Mouse (Mus musculus): ENCODE data around the gene Psmd9. TPM values are rescaled to one million over a fixed set of nuclear protein-coding genes. Genes with fewer than 3 reads are reported as not detected.

Gene Psmd9
- polyA plus RNA-seq, 1 experiment from 2014 or later = 67.6 TPM

GRCm38 (mm10) chr5:123277342-123277701, 108.1 kb downstream of the Psmd9 start:
- ATAC-seq (ENCODE audit: insufficient read depth, low FRiP score, low read depth) = no peak
- 47% methylated on average over 7 of the region's 7 CpGs for WGBS

GRCm38 (mm10) chr5:123277704-123278103, 108.5 kb downstream of the Psmd9 start:
- Histone ChIP-seq H3K27ac (no peak overlapping the region), H3K4me3 (replicated peaks) (no peak overlapping the region), H3K4me2 (no peak overlapping the region), H3K36me3 (no peaks in the 10 kb centered on the region), H3K4me1 (0 out of 2 replicates have a peak, but pooled peaks cover 3% of the 10 kb centered on the region), H3K27me3 (replicated peaks) (no peaks in the 10 kb centered on the region), H3K9ac (no peak overlapping the region), H3K9me3 (no peaks in the 10 kb centered on the region)
- ATAC-seq (ENCODE audit: insufficient read depth, low FRiP score, low read depth) = no peak
- WGBS = 76% methylated on average over 4 of the region's 4 CpGs

More at GRCm38 (mm10) chr5:123277342-123277701, 108.1 kb downstream of the Psmd9 start:
- Histone ChIP-seq H3K27ac (no peak overlapping the region), H3K9ac (no peak overlapping the region), H3K27me3 (replicated peaks) (no peaks in the 10 kb centered on the region), H3K4me2 (no peak overlapping the region), H3K4me1 (0 out of 2 replicates have a peak, but pooled peaks cover 3% of the 10 kb centered on the region), H3K9me3 (no peaks in the 10 kb centered on the region), H3K36me3 (no peaks in the 10 kb centered on the region), H3K4me3 (replicated peaks) (no peak overlapping the region)

- Histone ChIP-seq H3K36me3 (no peaks in the 10 kb centered on the region), H3K4me1 (0 out of 2 replicates have a peak, but pooled peaks cover 3% of the 10 kb centered on the region), H3K4me2 (no peak overlapping the region), H3K4me3 (replicated peaks) (no peak overlapping the region), H3K27me3 (replicated peaks) (no peaks in the 10 kb centered on the region), H3K27ac (no peak overlapping the region), H3K9me3 (no peaks in the 10 kb centered on the region), H3K9ac (no peak overlapping the region)
- 87% methylated on average over 4 of the region's 4 CpGs for WGBS
- ATAC-seq (ENCODE audit: insufficient read depth, low FRiP score, low read depth) = no peak
These were observed 110.0 kb downstream of the Psmd9 start for GRCm38 (mm10) chr5:123279248-123279647.

- Histone ChIP-seq H3K27me3 (replicated peaks) (no peaks in the 10 kb centered on the region), H3K4me3 (replicated peaks) (no peak overlapping the region), H3K4me2 (no peak overlapping the region), H3K9me3 (no peaks in the 10 kb centered on the region), H3K27ac (no peak overlapping the region), H3K4me1 (0 out of 2 replicates have a peak, but pooled peaks cover 3% of the 10 kb centered on the region), H3K36me3 (no peaks in the 10 kb centered on the region), H3K9ac (no peak overlapping the region)
- no peak for ATAC-seq (ENCODE audit: insufficient read depth, low FRiP score, low read depth)
- 70% methylated on average over 9 of the region's 9 CpGs for WGBS
These were observed 112.3 kb downstream of the Psmd9 start for GRCm38 (mm10) chr5:123281336-123282136.

GRCm38 (mm10) chr5:123285174-123285573, 116.0 kb downstream of the Psmd9 start:
- Histone ChIP-seq H3K9me3 (no peaks in the 10 kb centered on the region), H3K27ac (no peak overlapping the region), H3K4me2 (no peak overlapping the region), H3K4me3 (replicated peaks) (no peak overlapping the region), H3K4me1 (no peaks in the 10 kb centered on the region), H3K27me3 (replicated peaks) (no peaks in the 10 kb centered on the region), H3K36me3 (no peaks in the 10 kb centered on the region), H3K9ac (no peak overlapping the region)
- ATAC-seq (ENCODE audit: insufficient read depth, low FRiP score, low read depth) = no peak
- 37% methylated on average over 8 of the region's 8 CpGs for WGBS

- Histone ChIP-seq H3K27me3 (replicated peaks) (no peaks in the 10 kb centered on the region), H3K4me2 (no peak overlapping the region), H3K4me3 (replicated peaks) (no peak overlapping the region), H3K9ac (no peak overlapping the region), H3K36me3 (no peaks in the 10 kb centered on the region), H3K27ac (no peak overlapping the region), H3K4me1 (no peaks in the 10 kb centered on the region), H3K9me3 (no peaks in the 10 kb centered on the region)
- 85% methylated on average over 5 of the region's 5 CpGs for WGBS
- no peak for ATAC-seq (ENCODE audit: insufficient read depth, low FRiP score, low read depth)
These were observed 118.9 kb downstream of the Psmd9 start for GRCm38 (mm10) chr5:123288079-123288478.

GRCm38 (mm10) chr5:123294653-123295052, 125.4 kb downstream of the Psmd9 start:
- no peaks in the 10 kb centered on the region for H3K36me3 ChIP-seq
- WGBS = 73% methylated on average over 9 of the region's 9 CpGs
- H3K9me3 ChIP-seq = no peaks in the 10 kb centered on the region
- no peak overlapping the region for H3K4me2 ChIP-seq
- no peak for ATAC-seq (ENCODE audit: insufficient read depth, low FRiP score, low read depth)
- no peaks in the 10 kb centered on the region for H3K4me1 ChIP-seq
- H3K4me3 ChIP-seq (replicated peaks) = no peak overlapping the region
- no peak overlapping the region for H3K27ac ChIP-seq
- no peaks in the 10 kb centered on the region for H3K27me3 ChIP-seq (replicated peaks)
- no peak overlapping the region for H3K9ac ChIP-seq

GRCm38 (mm10) chr5:123296224-123296806, 127.1 kb downstream of the Psmd9 start:
- Histone ChIP-seq H3K9ac (no peak overlapping the region), H3K36me3 (no peaks in the 10 kb centered on the region), H3K27me3 (replicated peaks) (no peaks in the 10 kb centered on the region), H3K27ac (no peak overlapping the region), H3K4me1 (peaks cover 5% of the 10 kb centered on the region; the same call in 1 of the 2 replicates), H3K4me2 (no peak overlapping the region), H3K4me3 (replicated peaks) (no peak overlapping the region), H3K9me3 (no peaks in the 10 kb centered on the region)
- WGBS = 69% methylated on average over 12 of the region's 12 CpGs
- no peak for ATAC-seq (ENCODE audit: insufficient read depth, low FRiP score, low read depth)

GRCm38 (mm10) chr5:123296972-123297754, 128.0 kb downstream of the Psmd9 start:
- Histone ChIP-seq H3K4me2 (no peak overlapping the region), H3K9me3 (no peaks in the 10 kb centered on the region), H3K4me3 (replicated peaks) (no peak overlapping the region), H3K27me3 (replicated peaks) (no peaks in the 10 kb centered on the region), H3K9ac (no peak overlapping the region), H3K27ac (no peak overlapping the region), H3K4me1 (peaks cover 5% of the 10 kb centered on the region; the same call in 1 of the 2 replicates), H3K36me3 (no peaks in the 10 kb centered on the region)
- WGBS = 62% methylated on average over 23 of the region's 23 CpGs
- ATAC-seq (ENCODE audit: insufficient read depth, low FRiP score, low read depth) = no peak

GRCm38 (mm10) chr5:123297830-123298229, 128.6 kb downstream of the Psmd9 start:
- 79% methylated on average over 7 of the region's 7 CpGs for WGBS
- H3K9me3 ChIP-seq = no peaks in the 10 kb centered on the region
- no peak overlapping the region for H3K27ac ChIP-seq
- ATAC-seq (ENCODE audit: insufficient read depth, low FRiP score, low read depth) = no peak
- H3K4me1 ChIP-seq = peaks cover 5% of the 10 kb centered on the region; the same call in 1 of the 2 replicates
- H3K36me3 ChIP-seq = no peaks in the 10 kb centered on the region
- H3K4me3 ChIP-seq (replicated peaks) = no peak overlapping the region
- no peaks in the 10 kb centered on the region for H3K27me3 ChIP-seq (replicated peaks)
- H3K9ac ChIP-seq = no peak overlapping the region
- no peak overlapping the region for H3K4me2 ChIP-seq

GRCm38 (mm10) chr5:123298526-123298925, 129.3 kb downstream of the Psmd9 start:
- ATAC-seq (ENCODE audit: insufficient read depth, low FRiP score, low read depth) = no peak
- Histone ChIP-seq H3K36me3 (no peaks in the 10 kb centered on the region), H3K9me3 (no peaks in the 10 kb centered on the region), H3K4me1 (peaks cover 5% of the 10 kb centered on the region; the same call in 1 of the 2 replicates), H3K4me2 (no peak overlapping the region), H3K27ac (no peak overlapping the region), H3K27me3 (replicated peaks) (no peaks in the 10 kb centered on the region), H3K4me3 (replicated peaks) (no peak overlapping the region), H3K9ac (no peak overlapping the region)
- WGBS = 86% methylated on average over 6 of the region's 6 CpGs
